In genomic region chr12:116231612-116232011, GRCm38 (mm10) we compare ENCODE assay signal across 8 mouse cellular contexts. TPM values are rescaled to one million over a fixed set of nuclear protein-coding genes. Genes with fewer than 3 reads are reported as not detected.
A peak's percentile ranks its signal among the peaks of the same experiment; 100 is the strongest.
DNase-seq lines count a peak whose midpoint lies in the region; ATAC-seq lines count a peak whose summit lies in the region.

No protein-coding gene starts in this region.

- no peaks in the 10 kb centered on the region for H3K36me3 ChIP-seq in lung, embryonic 15.5 days

- H3K4me2 ChIP-seq in lung, embryonic 15.5 days, result peak overlapping the region; percentile 21

- intact Hi-C loops in left cerebral cortex, postnatal 14 days (cut with DNase I), result no loop called here
- intact Hi-C loops in left cerebral cortex, postnatal 25 days (cut with DNase I), result loop anchor here (10.0 kb wide), 1 partner anchor 393 kb away; no protein-coding TSS in a partner anchor

- no peak overlapping the region for H3K9ac ChIP-seq in lung, embryonic 15.5 days

- H3K4me1 ChIP-seq in lung, embryonic 15.5 days, result no peaks in the 10 kb centered on the region

- 31% methylated on average over 12 of the region's 12 CpGs for WGBS in lung, embryonic 15.5 days

- H3K4me3 ChIP-seq in lung, embryonic 15.5 days, result no peak overlapping the region

- peak; percentile 75 for ATAC-seq in lung, embryonic 15.5 days (ENCODE audit: borderline replicate concordance, extremely low read depth, low FRiP score, low TSS enrichment)
- ATAC-seq in frontal cortex, adult (ENCODE audit: low TSS enrichment), result no peak

- peak; percentile 35 to 41 for DNase-seq in left cerebral cortex, postnatal 14 days (ENCODE audit: low spot score in 2 of 2)
- DNase-seq in left cerebral cortex, adult 11 months (ENCODE audit: low spot score), result no peak
- peak; percentile 90 for DNase-seq in adrenal gland, postnatal 25 days
- DNase-seq in heart, adult 9 months (ENCODE audit: low spot score in 2 of 2), result peak; percentile 62 to 83
- peak; percentile 87 for DNase-seq in urinary bladder, postnatal 14 days (ENCODE audit: low spot score)
- DNase-seq in left cerebral cortex, postnatal 25 days (ENCODE audit: low spot score in 2 of 2), result no peak

- no peaks in the 10 kb centered on the region for H3K9me3 ChIP-seq in lung, embryonic 15.5 days

- peak overlapping the region; percentile 18; the same call in 1 of the 2 replicates for H3K27ac ChIP-seq in lung, embryonic 15.5 days

- no peaks in the 10 kb centered on the region for H3K27me3 ChIP-seq in lung, embryonic 15.5 days

RNA-seq across cellular contexts. Expression of gene Wdr60, which starts 31.2 kb away (rescaled TPM):
- total RNA-seq in left cerebral cortex, postnatal 14 days (2021), result 10 to 100 TPM; 12.6 to 17.0 TPM
- total RNA-seq in adrenal gland, postnatal 25 days (2021), result 11.4 and 14.1 TPM in 2 replicates
- polyA plus RNA-seq in lung, embryonic 15.5 days (2015; fragmentation: Nextera tagmentation; extraction: Ambion mirVana), result 17.4 and 18.9 TPM in 2 replicates
- 10 to 100 TPM; 15.3 to 20.4 TPM for total RNA-seq in left cerebral cortex, postnatal 25 days (2021)

RNA-seq across cellular contexts. Expression of gene Gm11027, which starts 43.6 kb away (rescaled TPM):
- total RNA-seq in left cerebral cortex, postnatal 14 days (2021), result not detected
- total RNA-seq in adrenal gland, postnatal 25 days (2021), result not detected in 2 replicates
- polyA plus RNA-seq in lung, embryonic 15.5 days (2015; fragmentation: Nextera tagmentation; extraction: Ambion mirVana), result not detected in 2 replicates
- not detected for total RNA-seq in left cerebral cortex, postnatal 25 days (2021)

RNA-seq across cellular contexts. Expression of gene Esyt2, which starts 49.4 kb away (rescaled TPM):
- 10 to 100 TPM; 54.6 to 57.9 TPM for total RNA-seq in left cerebral cortex, postnatal 14 days (2021)
- 60.9 and 71.7 TPM in 2 replicates for total RNA-seq in adrenal gland, postnatal 25 days (2021)
- 20.9 and 21.5 TPM in 2 replicates for polyA plus RNA-seq in lung, embryonic 15.5 days (2015; fragmentation: Nextera tagmentation; extraction: Ambion mirVana)
- total RNA-seq in left cerebral cortex, postnatal 25 days (2021), result 10 to 100 TPM; 56.2 to 60.2 TPM

Comparison
In these comparisons a context has a peak if more than half of its experiments do, and no peak if none do; other contexts are left out.
1. DNase-seq: peak in left cerebral cortex, postnatal 14 days (2 of 2), adrenal gland, postnatal 25 days (single experiment), heart, adult 9 months (2 of 2) and urinary bladder, postnatal 14 days (single experiment); none in left cerebral cortex, adult 11 months (single experiment) and left cerebral cortex, postnatal 25 days (0 of 2).